Mouse (Mus musculus) limb, embryonic 14.5 days (tissue): ENCODE results near the gene Krtap1-4. TPM values are rescaled to one million over a fixed set of nuclear protein-coding genes. Genes with fewer than 3 reads are reported as not detected.
"Not testable (repeated sequence)": the region's sequence is repeated elsewhere in the genome, so short reads cannot be mapped to it uniquely, and the experiment has no call there.

Experiments
- ATAC-seq: fragments of 200-750 bp; cut with Nextera tagmentation; 2 replicates; pipeline ENCODE4 v1.8.0; 2017; ENCODE audit warnings: low read depth, moderate number of reproducible peaks, moderate TSS enrichment; ENCODE audit not compliant: low FRiP score
- DNase-seq: peaks from one replicate; pipeline ENCODE4 v3.0.0-alpha.2; 2015; ENCODE audit warnings: low spot score
- H3K27ac ChIP-seq: fragments of 300-500 bp; sonication (generic); replicated peaks from 2 replicates; pipeline ENCODE4 v1.5.1; 2014; ENCODE audit warnings: low read depth, mild to moderate bottlenecking, low read length, moderate library complexity, mixed read lengths
- H3K27me3 ChIP-seq: fragments of 300-500 bp; sonication (generic); 2 replicates; pipeline ENCODE4 v1.6.1; 2014; ENCODE audit warnings: low read length, mixed read lengths; ENCODE audit not compliant: control insufficient read depth, insufficient read depth
- H3K36me3 ChIP-seq: fragments of 300-500 bp; sonication (generic); 2 replicates; pipeline ENCODE4 v1.6.1; 2014; ENCODE audit warnings: mild to moderate bottlenecking, low read length, moderate library complexity, mixed read lengths; ENCODE audit not compliant: control insufficient read depth, insufficient read depth
- H3K4me1 ChIP-seq: fragments of 300-500 bp; sonication (generic); 2 replicates; pipeline ENCODE4 v1.6.1; 2014; ENCODE audit warnings: antibody characterized with exemption, low read length, mixed read lengths; ENCODE audit not compliant: control insufficient read depth, insufficient read depth
- H3K4me2 ChIP-seq: fragments of 300-500 bp; sonication (generic); replicated peaks from 2 replicates; pipeline ENCODE4 v1.6.1; 2014; ENCODE audit warnings: low read depth, mild to moderate bottlenecking, low read length, moderate library complexity; ENCODE audit not compliant: severe bottlenecking
- H3K4me3 ChIP-seq: fragments of 300-500 bp; sonication (generic); replicated peaks from 2 replicates; pipeline ENCODE4 v1.5.1; 2014; ENCODE audit warnings: low read length
- H3K9ac ChIP-seq: fragments of 300-500 bp; sonication (generic); 2 replicates; pipeline ENCODE4 v1.6.1; 2014; ENCODE audit warnings: mild to moderate bottlenecking, low read depth, low read length, moderate library complexity; ENCODE audit not compliant: severe bottlenecking
- H3K9me3 ChIP-seq: fragments of 300-500 bp; sonication (generic); 2 replicates; pipeline ENCODE4 v1.6.1; 2016; ENCODE audit warnings: low read length; ENCODE audit not compliant: control insufficient read depth
- POLR2A ChIP-seq: fragments of 200-500 bp; IDR thresholded peaks from 2 replicates; pipeline ENCODE4 v1.8.0; 2012; ENCODE audit warnings: inconsistent platforms, mild to moderate bottlenecking, moderate library complexity, borderline replicate concordance; ENCODE audit not compliant: insufficient read depth, insufficient read length; ENCODE audit errors: extremely low read depth
- WGBS: fragments of 180-500 bp; shearing (Covaris S2); extraction: QIAGEN DNeasy Blood & Tissue Kit; methylation state at CpG from one replicate; pipeline ENCODE4 v1.1.7; 2014; 5-methylcytosine and 5-hydroxymethylcytosine counted together
- polyA plus RNA-seq, 2 experiments: library from polyadenylated mRNA; depleted of rRNA in 1 of 2; stranded (reverse) in 1 of 2; unstranded in 1 of 2; fragments of >200 nt; fragmentation: Nextera tagmentation in 1 of 2; extraction: Ambion mirVana in 1 of 2; gene quantifications; 2 replicates each; pipeline versions ENCODE4 v1.2.1 to v1.2.3; 2012 to 2014

Gene Krtap1-4
- polyA plus RNA-seq, 2 experiments, result not detected

DNA sequence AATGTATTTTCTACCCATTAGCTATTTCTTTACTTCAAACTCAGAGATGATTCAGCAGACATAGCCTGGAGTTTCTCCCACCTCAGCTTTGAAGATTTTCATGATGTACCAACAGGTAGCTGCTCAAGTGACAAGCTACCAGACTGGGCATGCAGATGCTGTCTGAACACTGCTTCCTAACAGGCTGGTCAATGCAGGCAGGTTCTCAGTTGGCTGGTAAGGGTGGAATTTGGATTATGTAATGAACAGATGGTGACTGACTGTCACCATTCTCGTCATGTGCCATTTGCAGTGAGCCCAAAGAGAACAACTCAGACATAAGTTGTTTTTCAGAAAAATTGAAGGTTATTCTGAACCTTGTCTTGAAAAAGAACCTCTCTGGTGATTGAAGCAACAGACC lies 25.7 kb upstream of the Krtap1-4 start:
- Histone ChIP-seq H3K36me3 (no peaks in the 10 kb centered on the region), H3K4me1 (no peaks in the 10 kb centered on the region), H3K27ac (no peak overlapping the region), H3K9ac (no peak overlapping the region), H3K27me3 (no peaks in the 10 kb centered on the region), H3K9me3 (no peaks in the 10 kb centered on the region), H3K4me2 (no peak overlapping the region), H3K4me3 (no peak overlapping the region)
- ATAC-seq, result no peak
- TF ChIP-seq POLR2A, result no peak
- WGBS, result 58% methylated on average over 1 of the region's 1 CpGs
- DNase-seq, result no peak

DNA sequence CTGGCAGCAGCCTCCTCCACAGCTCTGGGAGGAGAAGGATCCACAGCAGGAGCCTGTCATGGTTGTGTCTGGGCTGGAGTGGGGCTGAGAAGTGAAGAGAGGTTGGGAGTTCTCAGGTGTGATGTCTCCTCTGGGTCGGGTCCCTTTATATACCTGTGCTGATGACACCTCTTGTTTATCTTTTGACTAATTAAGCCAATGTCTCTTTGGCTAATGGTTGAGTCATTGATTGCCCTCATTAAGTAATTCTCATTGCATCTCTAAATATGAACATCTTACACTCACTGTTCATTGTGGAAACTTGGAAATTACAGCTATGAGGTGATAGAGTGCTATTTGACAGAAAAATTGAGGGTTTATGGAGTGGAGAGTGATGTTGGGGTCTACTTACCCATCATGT lies 19.8 kb upstream of the Krtap1-4 start, which contains the start of gene Gm11938:
Gm11938 (minus strand) TSS at position 101 of the 400 bp plus-strand sequence.
- ATAC-seq, H3K9me3 ChIP-seq, H3K9ac ChIP-seq, H3K4me1 ChIP-seq, H3K27ac ChIP-seq, DNase-seq, H3K4me2 ChIP-seq, H3K27me3 ChIP-seq, H3K4me3 ChIP-seq, H3K36me3 ChIP-seq: not testable (repeated sequence)
- WGBS, result 48% methylated on average over 1 of the region's 1 CpGs

GRCm38 (mm10) chr11:99597742-99598141 lies 14.3 kb upstream of the Krtap1-4 start, which contains the start of gene Krtap9-3:
Krtap9-3 (minus strand) TSS chr11:99598105.
- WGBS, result 65% methylated on average over 5 of the region's 6 CpGs
- not testable (repeated sequence) for DNase-seq, ATAC-seq, H3K36me3 ChIP-seq, H3K9ac ChIP-seq, H3K4me1 ChIP-seq, H3K4me2 ChIP-seq, H3K27ac ChIP-seq, H3K9me3 ChIP-seq, H3K27me3 ChIP-seq, H3K4me3 ChIP-seq

DNA sequence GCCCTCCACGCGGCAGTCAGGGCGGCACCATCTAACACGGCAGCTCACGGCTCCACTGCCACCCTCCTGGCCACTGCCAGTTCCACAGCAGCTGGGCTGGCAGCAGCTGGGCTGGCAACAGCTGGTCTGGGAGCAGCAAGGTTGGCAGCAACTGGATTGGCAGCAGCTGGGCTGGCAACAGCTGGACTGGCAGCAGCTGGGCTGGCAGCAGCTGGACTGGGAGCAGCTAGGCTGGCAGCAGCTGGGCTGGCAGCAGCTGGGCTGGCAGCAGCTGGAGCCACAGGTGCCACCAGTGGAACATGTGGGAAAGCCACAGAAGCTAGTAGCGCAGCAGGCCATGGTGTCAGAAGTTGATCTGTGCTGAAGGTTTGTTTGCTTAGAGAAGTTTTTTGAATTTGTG lies 7.5 kb upstream of the Krtap1-4 start, which contains the start of gene Krtap1-3:
Krtap1-3 (minus strand) TSS at position 359 of the 400 bp plus-strand sequence.
- no peak for ATAC-seq

DNA sequence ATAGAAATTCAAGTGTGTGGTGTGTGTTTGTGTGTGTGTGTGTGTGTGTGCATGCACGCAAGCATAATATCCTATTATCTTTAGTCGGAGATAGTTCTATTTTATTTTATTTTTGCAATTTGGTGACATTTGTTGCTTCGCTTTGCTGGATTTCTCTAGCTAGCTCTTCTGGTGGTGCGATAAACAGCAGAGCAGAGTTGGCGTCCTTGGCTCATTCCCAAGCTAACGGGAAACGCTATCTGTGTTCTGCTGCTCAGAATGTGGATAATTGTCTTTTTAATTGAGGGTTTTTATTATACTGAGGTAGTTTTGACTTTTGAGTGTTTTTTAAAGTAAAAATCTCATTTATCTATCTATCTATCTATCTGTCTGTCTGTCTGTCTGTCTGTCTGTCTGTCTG lies 1.6 kb upstream of the Krtap1-4 start:
- Histone ChIP-seq H3K9me3 (no peaks in the 10 kb centered on the region), H3K4me1 (no peaks in the 10 kb centered on the region), H3K27ac (no peak overlapping the region), H3K4me2 (no peak overlapping the region), H3K36me3 (no peaks in the 10 kb centered on the region), H3K4me3 (no peak overlapping the region), H3K9ac (no peak overlapping the region), H3K27me3 (no peaks in the 10 kb centered on the region)
- WGBS, result 90% methylated on average over 7 of the region's 7 CpGs
- TF ChIP-seq POLR2A, result no peak
- DNase-seq (no peak), ATAC-seq (no peak)

More for the DNA sequence above, 7.5 kb upstream of the Krtap1-4 start, which contains the start of gene Krtap1-3:
- no peak within 1 kb of the TSS for H3K27ac ChIP-seq
- H3K9me3 ChIP-seq, result no peaks in the 10 kb centered on the region
- H3K4me1 ChIP-seq, result no peaks in the 10 kb centered on the region
- no peak within 1 kb of the TSS for H3K4me3 ChIP-seq
- H3K36me3 ChIP-seq, result no peaks in the 10 kb centered on the region
- no peak for DNase-seq
- no peak for TF ChIP-seq POLR2A
- H3K27me3 ChIP-seq, result no peaks in the 10 kb centered on the region
- 46% methylated on average over 3 of the region's 6 CpGs for WGBS
- no peak within 1 kb of the TSS for H3K9ac ChIP-seq
- H3K4me2 ChIP-seq, result no peak within 1 kb of the TSS

- DNase-seq (no peak), ATAC-seq (no peak)
- WGBS, result 83% methylated on average over 6 of the region's 6 CpGs
- Histone ChIP-seq H3K4me3 (no peak overlapping the region), H3K4me1 (no peaks in the 10 kb centered on the region), H3K27ac (no peak overlapping the region), H3K9me3 (no peaks in the 10 kb centered on the region), H3K27me3 (no peaks in the 10 kb centered on the region), H3K4me2 (no peak overlapping the region), H3K36me3 (no peaks in the 10 kb centered on the region), H3K9ac (no peak overlapping the region)
- TF ChIP-seq POLR2A, result no peak
Measured at GRCm38 (mm10) chr11:99581564-99581963, 1.9 kb downstream of the Krtap1-4 start.
